Mouse (Mus musculus) neural tube, embryonic 11.5 days (tissue): Measurements from ENCODE around the gene Timm22. TPM values are rescaled to one million over a fixed set of nuclear protein-coding genes. Genes with fewer than 3 reads are reported as not detected.

Source experiments
- ATAC-seq: fragments of 200-750 bp; cut with Nextera tagmentation; 2 replicates; pipeline ENCODE4 v1.8.0; 2017; ENCODE audit warnings: moderate number of reproducible peaks, mild to moderate bottlenecking, moderate TSS enrichment, moderate library complexity; ENCODE audit not compliant: insufficient read depth, low FRiP score, low TSS enrichment
- DNase-seq: peaks from one replicate; pipeline ENCODE4 v3.0.0-alpha.2; 2015; ENCODE audit warnings: low spot score
- H3K27ac ChIP-seq: fragments of 300-500 bp; sonication (generic); 2 replicates; pipeline ENCODE4 v1.5.1; 2014; ENCODE audit warnings: low read depth, mild to moderate bottlenecking, low read length
- H3K27me3 ChIP-seq: fragments of 300-500 bp; sonication (generic); 2 replicates; pipeline ENCODE4 v1.6.1; 2014; ENCODE audit warnings: mild to moderate bottlenecking, low read length, mixed read lengths; ENCODE audit not compliant: control insufficient read depth, insufficient read depth
- H3K36me3 ChIP-seq: fragments of 300-500 bp; sonication (generic); 2 replicates; pipeline ENCODE4 v1.6.1; 2014; ENCODE audit warnings: mild to moderate bottlenecking, low read length, moderate library complexity, mixed read lengths; ENCODE audit not compliant: control insufficient read depth, insufficient read depth
- H3K4me1 ChIP-seq: fragments of 300-500 bp; sonication (generic); 2 replicates; pipeline ENCODE4 v1.6.1; 2014; ENCODE audit warnings: low read length, mixed read lengths; ENCODE audit not compliant: control insufficient read depth, insufficient read depth
- H3K4me2 ChIP-seq: fragments of 300-500 bp; sonication (generic); 2 replicates; pipeline ENCODE4 v1.6.1; 2014; ENCODE audit warnings: low read depth, mild to moderate bottlenecking, moderate library complexity
- H3K4me3 ChIP-seq: fragments of 300-500 bp; sonication (generic); 2 replicates; pipeline ENCODE4 v1.5.1; 2014; ENCODE audit warnings: low read depth, low read length
- H3K9ac ChIP-seq: fragments of 300-500 bp; sonication (generic); 2 replicates; pipeline ENCODE4 v1.6.1; 2014; ENCODE audit warnings: mild to moderate bottlenecking, low read length
- H3K9me3 ChIP-seq: fragments of 300-500 bp; sonication (generic); 2 replicates; pipeline ENCODE4 v1.6.1; 2016; ENCODE audit warnings: low read length; ENCODE audit not compliant: control insufficient read depth
- WGBS: fragments of 180-500 bp; shearing (Covaris S2); extraction: QIAGEN DNeasy Blood & Tissue Kit; methylation state at CpG from one replicate; pipeline ENCODE4 v1.1.7; 2014; 5-methylcytosine and 5-hydroxymethylcytosine counted together
- polyA plus RNA-seq: library from polyadenylated mRNA; unstranded; fragments of >200 nt; fragmentation: Nextera tagmentation; extraction: Ambion mirVana; gene quantifications from 2 replicates; pipeline ENCODE4 v1.2.1, GENCODE M21; 2014

Gene Timm22
- polyA plus RNA-seq, 1 experiment from 2014 or later, result 124 TPM

GRCm38 (mm10) chr11:76366720-76367119 lies 40.0 kb upstream of the Timm22 start:
- no peaks in the 10 kb centered on the region; the same call in 1 of the 2 replicates for H3K36me3 ChIP-seq
- ATAC-seq (no peak), DNase-seq (no peak)
- no peak overlapping the region for H3K9ac ChIP-seq
- H3K27me3 ChIP-seq, result no peaks in the 10 kb centered on the region
- H3K4me1 ChIP-seq, result peaks cover 43% of the 10 kb centered on the region
- no peaks in the 10 kb centered on the region for H3K9me3 ChIP-seq
- H3K4me2 ChIP-seq, result no peak overlapping the region
- H3K4me3 ChIP-seq, result no peak overlapping the region
- WGBS, result 91% methylated on average over 15 of the region's 15 CpGs
- H3K27ac ChIP-seq, result no peak overlapping the region

- Histone ChIP-seq H3K27ac (no peak overlapping the region), H3K4me2 (no peak overlapping the region), H3K9me3 (no peaks in the 10 kb centered on the region), H3K27me3 (no peaks in the 10 kb centered on the region), H3K4me3 (no peak overlapping the region), H3K4me1 (peaks cover 39% of the 10 kb centered on the region), H3K9ac (no peak overlapping the region), H3K36me3 (no peaks in the 10 kb centered on the region)
- ATAC-seq (no peak), DNase-seq (no peak)
Observed at GRCm38 (mm10) chr11:76370491-76370890, 36.3 kb upstream of the Timm22 start.

GRCm38 (mm10) chr11:76372120-76372519 lies 34.6 kb upstream of the Timm22 start:
- Histone ChIP-seq H3K4me3 (no peak overlapping the region), H3K27me3 (no peaks in the 10 kb centered on the region), H3K27ac (no peak overlapping the region), H3K36me3 (no peaks in the 10 kb centered on the region), H3K9ac (no peak overlapping the region), H3K9me3 (no peaks in the 10 kb centered on the region), H3K4me1 (peaks cover 40% of the 10 kb centered on the region), H3K4me2 (no peak overlapping the region)
- no peak for DNase-seq
- no peak for ATAC-seq
- WGBS, result 66% methylated on average over 2 of the region's 2 CpGs

GRCm38 (mm10) chr11:76372534-76372933 lies 34.2 kb upstream of the Timm22 start:
- Histone ChIP-seq H3K4me3 (no peak overlapping the region), H3K9ac (no peak overlapping the region), H3K27ac (no peak overlapping the region), H3K4me1 (peaks cover 41% of the 10 kb centered on the region), H3K27me3 (no peaks in the 10 kb centered on the region), H3K4me2 (no peak overlapping the region), H3K9me3 (no peaks in the 10 kb centered on the region), H3K36me3 (no peaks in the 10 kb centered on the region)
- 45% methylated on average over 6 of the region's 6 CpGs for WGBS
- no peak for DNase-seq
- ATAC-seq, result no peak

- H3K36me3 ChIP-seq, result no peaks in the 10 kb centered on the region
- H3K9me3 ChIP-seq, result no peaks in the 10 kb centered on the region
- no peak overlapping the region for H3K9ac ChIP-seq
- H3K27ac ChIP-seq, result peak overlapping the region; percentile 35; the same call in 1 of the 2 replicates
- 51% methylated on average over 17 of the region's 17 CpGs for WGBS
- DNase-seq (peak; percentile 82), ATAC-seq (no peak)
- peaks cover 44% of the 10 kb centered on the region for H3K4me1 ChIP-seq
- no peaks in the 10 kb centered on the region for H3K27me3 ChIP-seq
- no peak overlapping the region for H3K4me3 ChIP-seq
- H3K4me2 ChIP-seq, result no peak overlapping the region; the same call in 1 of the 2 replicates
Observed at GRCm38 (mm10) chr11:76374491-76375185, 32.1 kb upstream of the Timm22 start.

- H3K36me3 ChIP-seq, result no peaks in the 10 kb centered on the region
- H3K27ac ChIP-seq, result no peak overlapping the region
- H3K4me2 ChIP-seq, result no peak overlapping the region
- H3K27me3 ChIP-seq, result no peaks in the 10 kb centered on the region
- H3K9me3 ChIP-seq, result no peaks in the 10 kb centered on the region
- WGBS, result 88% methylated on average over 3 of the region's 3 CpGs
- ATAC-seq (no peak), DNase-seq (no peak)
- peaks cover 48% of the 10 kb centered on the region for H3K4me1 ChIP-seq
- H3K9ac ChIP-seq, result no peak overlapping the region
- H3K4me3 ChIP-seq, result no peak overlapping the region
Observed at GRCm38 (mm10) chr11:76376425-76376824, 30.3 kb upstream of the Timm22 start.

- Histone ChIP-seq H3K36me3 (no peaks in the 10 kb centered on the region), H3K4me1 (peaks cover 31% of the 10 kb centered on the region), H3K27ac (peak overlapping the region; percentile 53; the same call in 1 of the 2 replicates), H3K4me2 (no peak overlapping the region), H3K9me3 (no peaks in the 10 kb centered on the region), H3K27me3 (no peaks in the 10 kb centered on the region), H3K9ac (peak overlapping the region; percentile 18; the same call in 1 of the 2 replicates), H3K4me3 (no peak overlapping the region)
- ATAC-seq (no peak), DNase-seq (peak; percentile 43)
- WGBS, result 23% methylated on average over 11 of the region's 11 CpGs
Observed at GRCm38 (mm10) chr11:76379921-76380544, 26.7 kb upstream of the Timm22 start.

- 84% methylated on average over 15 of the region's 15 CpGs for WGBS
Observed at GRCm38 (mm10) chr11:76381201-76381885, 25.4 kb upstream of the Timm22 start.

More at GRCm38 (mm10) chr11:76381201-76381885, 25.4 kb upstream of the Timm22 start:
- no peaks in the 10 kb centered on the region for H3K27me3 ChIP-seq
- H3K4me1 ChIP-seq, result peaks cover 37% of the 10 kb centered on the region
- H3K4me2 ChIP-seq, result no peak overlapping the region
- no peaks in the 10 kb centered on the region for H3K36me3 ChIP-seq
- no peak overlapping the region for H3K27ac ChIP-seq
- no peak for DNase-seq
- no peaks in the 10 kb centered on the region for H3K9me3 ChIP-seq
- no peak for ATAC-seq
- H3K4me3 ChIP-seq, result no peak overlapping the region
- H3K9ac ChIP-seq, result no peak overlapping the region
